Mouse (Mus musculus) G1E (cell line): Measurements from ENCODE around the gene Fgf8. TPM values are rescaled to one million over a fixed set of nuclear protein-coding genes. Genes with fewer than 3 reads are reported as not detected.

Source experiments
- ATAC-seq: 2 replicates; pipeline ENCODE4 v1.8.0; 2016; ENCODE audit warnings: mild to moderate bottlenecking; ENCODE audit not compliant: insufficient number of reproducible peaks, poor library complexity, low FRiP score, severe bottlenecking; ENCODE audit errors: extremely low read depth
- DNase-seq: peaks from one replicate; pipeline ENCODE4 v3.0.0; 2012; ENCODE audit warnings: low spot score
- H3K27me3 ChIP-seq: 2 replicates; pipeline ENCODE4 v1.6.1; 2012; ENCODE audit warnings: mild to moderate bottlenecking, low read length, inconsistent platforms; ENCODE audit not compliant: insufficient read depth
- H3K36me3 ChIP-seq: replicated peaks from 2 replicates; pipeline ENCODE3; 2012; ENCODE audit warnings: mild to moderate bottlenecking, inconsistent platforms
- H3K4me1 ChIP-seq: 2 replicates; pipeline ENCODE4 v1.6.1; 2012; ENCODE audit warnings: low read depth, low read length, inconsistent platforms, mixed read lengths; ENCODE audit not compliant: insufficient read depth
- H3K4me3 ChIP-seq: 2 replicates; pipeline ENCODE4 v1.5.1; 2012; ENCODE audit warnings: low read depth, mild to moderate bottlenecking, inconsistent platforms, low read length, moderate library complexity, mixed read lengths
- H3K9me3 ChIP-seq: replicated peaks from 2 replicates; pipeline ENCODE4 v1.6.1; 2012; ENCODE audit warnings: inconsistent platforms
- CTCF ChIP-seq: IDR thresholded peaks from 2 replicates; pipeline ENCODE4 v1.5.1; 2012; ENCODE audit warnings: low read depth, low read length, inconsistent platforms, mixed read lengths
- GATA1 ChIP-seq: IDR thresholded peaks from 2 replicates; pipeline ENCODE4 v1.6.1; 2012; ENCODE audit warnings: borderline replicate concordance, low read length, inconsistent platforms, mixed read lengths
- GATA2 ChIP-seq: IDR thresholded peaks from 2 replicates; pipeline ENCODE4 v1.6.1; 2012; ENCODE audit warnings: low read depth, low read length, inconsistent platforms, borderline replicate concordance
- POLR2AphosphoS5 ChIP-seq: IDR thresholded peaks from 2 replicates; pipeline ENCODE4 v1.6.1; 2012; ENCODE audit warnings: low read depth, low read length, inconsistent platforms; ENCODE audit not compliant: insufficient replicate concordance
- TAL1 ChIP-seq: conservative IDR thresholded peaks from 2 replicates; pipeline ENCODE4 v1.6.1; 2012; ENCODE audit warnings: low read depth, low read length, inconsistent platforms, mixed read lengths
- polyA plus RNA-seq: library from polyadenylated mRNA; stranded (reverse); fragments of >175 nt; gene quantifications from 2 replicates; pipeline ENCODE4 v1.2.3, GENCODE M21; 2012
- total RNA-seq, 2 experiments: library from RNA; stranded (forward) in 1 of 2; stranded (reverse) in 1 of 2; fragments of 200-1000 nt in 1 of 2; fragments of >200 nt in 1 of 2; fragmentation: Nextera tagmentation in 1 of 2; gene quantifications; 2 replicates each; pipeline ENCODE4 v1.2.3; 2014 to 2017

Fgf8 gene
- total and polyA plus RNA-seq, 3 experiments: not detected

DNA sequence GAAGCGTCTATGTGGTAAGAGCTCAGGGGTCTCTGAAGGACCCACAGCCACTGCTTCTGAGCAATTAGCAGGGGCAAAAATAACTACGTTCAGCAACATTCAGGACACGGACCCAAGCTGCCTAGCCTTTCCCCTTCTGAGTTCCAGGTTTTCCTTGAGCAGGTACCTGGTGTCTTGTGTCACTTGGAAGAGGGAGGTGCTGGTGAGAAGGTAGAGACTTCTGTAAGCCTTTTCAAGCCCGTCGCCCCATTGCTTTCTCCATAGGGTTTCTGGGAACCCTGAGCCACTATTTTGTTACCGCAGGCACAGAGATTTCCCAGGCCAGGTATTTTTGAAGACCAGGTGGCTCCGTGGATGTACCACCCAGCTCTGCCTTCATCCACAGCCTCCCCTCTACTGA lies 904 bp upstream of the Fgf8 start:
- Histone ChIP-seq H3K4me1 (peaks cover 22% of the 10 kb centered on the region), H3K27me3 (peaks cover 59% of the 10 kb centered on the region)

DNA sequence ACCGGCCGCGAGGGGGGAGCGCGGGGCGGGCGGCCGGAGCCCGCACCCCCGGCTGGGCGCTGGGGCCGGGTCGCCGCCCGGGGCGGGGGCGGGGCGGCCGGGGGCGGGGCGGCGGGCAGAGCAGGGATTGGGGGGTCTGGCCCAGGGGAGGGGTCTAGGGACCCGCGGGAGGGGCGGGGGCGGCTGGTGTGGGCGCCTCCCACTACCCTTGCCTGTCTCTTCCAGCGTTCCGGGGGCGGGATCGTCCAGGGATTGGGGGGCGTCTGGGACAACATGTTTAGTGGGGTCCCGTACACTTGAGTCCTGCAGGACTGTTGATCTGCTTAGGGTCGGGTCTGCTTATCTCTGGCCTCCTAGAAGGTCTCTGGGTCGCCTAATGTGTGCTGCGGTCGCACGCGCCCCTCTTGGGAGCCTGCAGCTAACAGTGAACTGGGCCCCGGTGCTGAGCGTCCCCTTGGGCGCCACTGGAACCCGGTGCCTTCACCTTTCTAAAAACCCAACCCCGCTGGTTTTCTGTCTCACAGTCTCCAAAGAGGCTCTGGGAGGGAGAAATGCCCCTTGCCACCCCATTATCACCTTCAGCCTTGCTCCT lies 365 bp upstream of the Fgf8 start:
- H3K9me3 ChIP-seq: peaks cover 17% of the 10 kb centered on the region
- ATAC-seq (no peak), DNase-seq (no peak)
- peaks cover 22% of the 10 kb centered on the region for H3K36me3 ChIP-seq
- H3K4me3 ChIP-seq: no peak overlapping the region
- TF ChIP-seq GATA2 (no peak), TAL1 (no peak)
- H3K4me1 ChIP-seq: peaks cover 17% of the 10 kb centered on the region
- H3K27me3 ChIP-seq: peaks cover 65% of the 10 kb centered on the region

More for the DNA sequence above, 904 bp upstream of the Fgf8 start:
- peaks cover 28% of the 10 kb centered on the region for H3K36me3 ChIP-seq
- no peak for ATAC-seq
- H3K9me3 ChIP-seq: peaks cover 17% of the 10 kb centered on the region
- no peak overlapping the region for H3K4me3 ChIP-seq
- TF ChIP-seq TAL1: no peak
- DNase-seq: no peak

DNA sequence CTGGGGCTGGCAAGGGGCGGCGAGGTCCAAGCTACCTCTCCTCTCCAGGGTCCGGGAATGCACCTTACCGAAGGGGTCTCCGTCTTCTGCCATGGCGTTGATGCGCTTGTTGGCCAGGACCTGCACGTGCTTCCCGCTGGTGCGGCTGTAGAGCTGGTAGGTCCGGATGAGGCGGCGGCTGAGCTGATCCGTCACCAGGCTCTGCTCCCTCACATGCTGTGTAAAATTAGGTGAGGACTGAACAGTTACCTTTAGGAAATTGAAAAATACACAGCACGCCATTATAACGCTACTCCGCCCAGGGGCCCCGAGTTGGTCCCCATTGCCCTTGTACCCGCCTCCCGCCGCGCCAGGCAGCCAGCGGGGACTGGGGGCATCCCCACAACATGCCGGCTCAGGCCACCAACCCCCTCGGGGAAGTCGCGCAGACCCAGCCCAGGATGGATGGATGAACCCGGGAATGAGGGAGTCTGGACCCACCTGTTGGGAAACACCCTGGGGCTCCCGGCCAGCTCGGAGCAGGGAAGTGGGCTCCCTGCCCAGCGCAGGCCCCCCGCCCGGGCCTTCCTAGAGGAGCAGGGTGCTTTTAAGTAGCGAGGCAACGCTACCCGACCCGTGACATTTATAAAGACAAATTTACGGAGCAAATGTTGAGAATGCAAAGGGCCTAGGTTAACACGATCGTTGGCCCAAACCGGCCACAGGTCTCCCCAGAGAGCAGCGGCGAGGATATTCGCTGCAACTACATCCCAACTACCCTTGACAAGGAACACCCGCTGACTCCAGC lies 1.1 kb downstream of the Fgf8 start:
- H3K4me1 ChIP-seq: peaks cover 10% of the 10 kb centered on the region
- H3K36me3 ChIP-seq: peaks cover 11% of the 10 kb centered on the region
- TF ChIP-seq GATA2 (no peak), POLR2AphosphoS5 (no peak), TAL1 (no peak), GATA1 (no peak), CTCF (no peak)
- H3K9me3 ChIP-seq: peaks cover 17% of the 10 kb centered on the region
- H3K4me3 ChIP-seq: peak overlapping the region; percentile 4; the same call in 1 of the 2 replicates
- ATAC-seq: no peak
- DNase-seq: no peak
- peaks cover 79% of the 10 kb centered on the region for H3K27me3 ChIP-seq

DNA sequence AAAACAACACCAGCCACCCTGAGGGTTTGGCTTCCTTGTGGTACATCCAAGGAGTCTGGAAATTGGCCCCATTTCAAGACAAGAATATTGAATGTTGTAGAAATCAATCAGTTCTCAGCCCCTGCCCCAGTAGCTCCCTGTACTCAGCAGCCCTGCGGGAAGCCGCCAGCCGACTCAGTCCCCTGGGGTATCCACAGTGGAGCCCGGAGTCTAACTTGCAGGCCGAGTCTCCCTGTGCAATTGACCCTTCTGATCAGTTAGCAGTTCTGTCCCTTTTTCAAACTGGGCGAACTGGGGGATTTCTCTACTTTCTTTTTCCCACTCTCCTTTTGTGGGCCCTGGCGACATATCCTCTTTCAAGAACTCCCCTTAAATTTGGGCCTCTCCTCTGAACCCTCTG lies 1.9 kb downstream of the Fgf8 start:
- peaks cover 17% of the 10 kb centered on the region for H3K9me3 ChIP-seq
- H3K27me3 ChIP-seq: peaks cover 84% of the 10 kb centered on the region
- peaks cover 3% of the 10 kb centered on the region for H3K36me3 ChIP-seq
- no peak overlapping the region for H3K4me3 ChIP-seq
- TF ChIP-seq TAL1: no peak
- TF ChIP-seq GATA1: no peak
- no peak for TF ChIP-seq CTCF
- TF ChIP-seq POLR2AphosphoS5: no peak
- TF ChIP-seq GATA2: no peak
- peaks cover 3% of the 10 kb centered on the region; the same call in 1 of the 2 replicates for H3K4me1 ChIP-seq
- DNase-seq: no peak
- no peak for ATAC-seq

DNA sequence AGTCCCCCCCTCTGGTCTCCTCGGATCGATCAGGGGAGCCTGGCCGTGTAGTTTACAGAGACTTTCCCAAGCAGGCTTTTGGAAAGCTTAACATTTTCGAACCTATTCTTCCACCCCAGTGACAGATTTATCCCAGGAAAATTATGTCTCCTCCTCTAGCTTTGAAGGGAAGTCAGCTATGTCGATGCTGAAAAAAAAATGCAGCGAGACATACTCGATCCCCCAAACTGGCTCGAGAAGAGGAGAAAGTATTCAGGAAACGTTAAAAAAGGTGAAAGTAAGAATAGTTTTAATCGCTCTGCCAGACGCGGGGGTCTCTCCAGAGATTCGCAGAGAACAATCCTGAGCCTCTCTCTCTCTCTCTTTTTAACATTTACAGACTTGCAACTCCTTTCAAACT lies 2.5 kb downstream of the Fgf8 start:
- Histone ChIP-seq H3K27me3 (peaks cover 86% of the 10 kb centered on the region), H3K4me3 (no peak overlapping the region), H3K9me3 (peaks cover 17% of the 10 kb centered on the region), H3K36me3 (no peaks in the 10 kb centered on the region), H3K4me1 (peaks cover 3% of the 10 kb centered on the region; the same call in 1 of the 2 replicates)
- DNase-seq (no peak), ATAC-seq (no peak)
- TF ChIP-seq CTCF (no peak), GATA2 (no peak), POLR2AphosphoS5 (no peak), GATA1 (no peak), TAL1 (no peak)

DNA sequence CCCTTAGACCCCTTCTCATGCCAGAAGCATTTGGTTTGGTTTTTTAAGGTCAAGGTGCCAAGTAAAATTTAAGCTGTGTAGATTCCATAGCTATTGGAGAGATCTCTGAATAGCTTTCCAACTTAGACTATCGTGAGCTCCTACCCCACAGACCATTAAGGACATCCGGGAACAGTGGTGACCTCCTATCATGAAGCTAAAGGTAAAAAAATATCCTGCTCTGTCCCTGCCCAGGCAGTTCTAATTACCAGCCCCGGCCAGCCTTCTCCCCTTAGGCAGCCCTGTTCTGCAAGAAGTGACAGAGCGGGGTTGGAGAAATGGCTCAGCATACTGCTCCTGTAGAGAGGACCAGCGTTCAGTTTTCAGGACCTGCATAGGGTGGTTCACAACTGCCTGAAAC lies 4.2 kb downstream of the Fgf8 start:
- peaks cover 7% of the 10 kb centered on the region for H3K4me1 ChIP-seq
- H3K9me3 ChIP-seq: peaks cover 17% of the 10 kb centered on the region
- no peaks in the 10 kb centered on the region for H3K36me3 ChIP-seq
- H3K27me3 ChIP-seq: peaks cover 92% of the 10 kb centered on the region
- H3K4me3 ChIP-seq: no peak overlapping the region
- ATAC-seq (no peak), DNase-seq (no peak)
- no peak for TF ChIP-seq CTCF
- no peak for TF ChIP-seq GATA2
- TF ChIP-seq GATA1: no peak
- no peak for TF ChIP-seq POLR2AphosphoS5
- no peak for TF ChIP-seq TAL1
